13 mouse cellular contexts compared by ENCODE assay signal in genomic region chr12:111914031-111914430, GRCm38 (mm10). TPM values are rescaled to one million over a fixed set of nuclear protein-coding genes. Genes with fewer than 3 reads are reported as not detected.
DNase-seq lines count a peak whose midpoint lies in the region; ATAC-seq and TF ChIP-seq lines count a peak whose summit lies in the region.
"Had no signal": no experiment of that assay in that cellular context is flagged by ENCODE, and none has a peak within 500 bp of the region (broad histone marks: within the 10 kb centered on the region; RNA-seq: fewer than 3 reads in every experiment).

No protein-coding gene starts in this region.

- H3K4me2 ChIP-seq in heart, embryonic 12.5 days = no peak overlapping the region
- H3K4me2 ChIP-seq in lung, embryonic 14.5 days = no peak overlapping the region
- H3K4me2 ChIP-seq: forebrain, embryonic 12.5 days; hindbrain, embryonic 14.5 days had no signal

- H3K27ac ChIP-seq in heart, embryonic 12.5 days (ENCODE audit: poor library complexity, severe bottlenecking) = peak overlapping the region; percentile 16; the same call in 1 of the 2 replicates
- H3K27ac ChIP-seq in lung, embryonic 14.5 days (ENCODE audit: low read depth) = peak overlapping the region; percentile 71; the same call in 1 of the 2 replicates
- peak overlapping the region; percentile 44 for H3K27ac ChIP-seq in embryonic facial prominence, embryonic 10.5 days (replicated peaks)
- H3K27ac ChIP-seq: forebrain, embryonic 12.5 days; hindbrain, embryonic 14.5 days had no signal

- H3K36me3 ChIP-seq in heart, embryonic 12.5 days = no peaks in the 10 kb centered on the region
- no peaks in the 10 kb centered on the region for H3K36me3 ChIP-seq in lung, embryonic 14.5 days (ENCODE audit: insufficient read depth)
- no peaks in the 10 kb centered on the region for H3K36me3 ChIP-seq in embryonic facial prominence, embryonic 10.5 days (replicated peaks)
- H3K36me3 ChIP-seq: forebrain, embryonic 12.5 days had no signal

- 18% methylated on average over 3 of the region's 3 CpGs for WGBS in heart, embryonic 12.5 days
- 11% methylated on average over 3 of the region's 3 CpGs for WGBS in lung, embryonic 14.5 days
- WGBS in embryonic facial prominence, embryonic 10.5 days = 22% methylated on average over 3 of the region's 3 CpGs

- H3K9me3 ChIP-seq in heart, embryonic 12.5 days (replicated peaks) = no peaks in the 10 kb centered on the region
- no peaks in the 10 kb centered on the region for H3K9me3 ChIP-seq in lung, embryonic 14.5 days (ENCODE audit: low read depth, low read length)
- no peaks in the 10 kb centered on the region for H3K9me3 ChIP-seq in embryonic facial prominence, embryonic 10.5 days
- H3K9me3 ChIP-seq: forebrain, embryonic 12.5 days had no signal

- H3K27me3 ChIP-seq in heart, embryonic 12.5 days (replicated peaks) = peaks cover 6% of the 10 kb centered on the region; the same call in 1 of the 2 replicates
- no peaks in the 10 kb centered on the region for H3K27me3 ChIP-seq in lung, embryonic 14.5 days (ENCODE audit: insufficient read depth, low read length)
- peaks cover 19% of the 10 kb centered on the region for H3K27me3 ChIP-seq in embryonic facial prominence, embryonic 10.5 days (replicated peaks; ENCODE audit: low read depth, poor library complexity, severe bottlenecking)

- DNase-seq in heart, postnatal 25 days (ENCODE audit: low spot score) = no peak
- peak; percentile 62 for DNase-seq in lung, embryonic 14.5 days
- DNase-seq in lung, postnatal 4 days = no peak
- no peak for DNase-seq in embryonic facial prominence, embryonic 10.5 days (ENCODE audit: low spot score)
- peak; percentile 55 to 56 for DNase-seq in thymus, postnatal 10 days (ENCODE audit: low spot score in 2 of 2)
- DNase-seq in layer of hippocampus, postnatal 10 days (ENCODE audit: low spot score in 2 of 2) = no peak
- no peak for DNase-seq in cerebellum, adult 11-12 months
- DNase-seq: embryo, embryonic 11 days had no signal

- intact Hi-C loops in heart, postnatal 25 days (cut with DNase I) = no loop called here

- no peak for TF ChIP-seq CTCF in lung, embryonic 14.5 days (IDR thresholded peaks at IDR 0.05; ENCODE audit: low read depth)

- H3K9ac ChIP-seq in heart, embryonic 12.5 days = no peak overlapping the region
- H3K9ac ChIP-seq in lung, embryonic 14.5 days = no peak overlapping the region
- H3K9ac ChIP-seq: forebrain, embryonic 12.5 days; hindbrain, embryonic 14.5 days had no signal

- no peak for ATAC-seq in heart, embryonic 12.5 days (ENCODE audit: insufficient number of reproducible peaks, low FRiP score)
- ATAC-seq in lung, embryonic 14.5 days (ENCODE audit: insufficient read depth) = peak; percentile 50; the same call in 1 of the 2 replicates
- ATAC-seq: midbrain, embryonic 16.5 days had no signal

- H3K4me1 ChIP-seq in heart, embryonic 12.5 days (replicated peaks) = peaks cover 21% of the 10 kb centered on the region; the same call in 1 of the 2 replicates
- H3K4me1 ChIP-seq in lung, embryonic 14.5 days (ENCODE audit: insufficient read depth) = 0 out of 2 replicates have a peak, but pooled peaks cover 5% of the 10 kb centered on the region
- H3K4me1 ChIP-seq in embryonic facial prominence, embryonic 10.5 days = peaks cover 20% of the 10 kb centered on the region

- H3K4me3 ChIP-seq in heart, embryonic 12.5 days = no peak overlapping the region
- no peak overlapping the region for H3K4me3 ChIP-seq in lung, embryonic 14.5 days (ENCODE audit: low read depth, low read length)
- H3K4me3 ChIP-seq in embryonic facial prominence, embryonic 10.5 days = no peak overlapping the region
- H3K4me3 ChIP-seq: forebrain, embryonic 12.5 days had no signal

RNA-seq across cellular contexts. Expression of gene Ppp1r13b, which starts 6.1 kb away (rescaled TPM):
- 17.9 and 19.8 TPM in 2 replicates for polyA plus RNA-seq in heart, embryonic 12.5 days (2016; fragmentation: Nextera tagmentation; extraction: Ambion mirVana)
- total RNA-seq in heart, postnatal 25 days (2021) = 10 to 100 TPM; 17.4 to 19.1 TPM
- polyA plus RNA-seq in lung, embryonic 14.5 days (2014; fragmentation: Nextera tagmentation; extraction: Ambion mirVana) = 28.9 and 29.0 TPM in 2 replicates
- polyA plus RNA-seq in embryonic facial prominence, embryonic 10.5 days (2016; fragmentation: Nextera tagmentation; extraction: Ambion mirVana) = 4.1 and 5.1 TPM in 2 replicates
- 10 to 100 TPM; 66.3 to 69.1 TPM for total RNA-seq in layer of hippocampus, postnatal 10 days (2021)

RNA-seq across cellular contexts. Expression of gene Atp5mpl, which starts 52.7 kb away (rescaled TPM):
- 1,412 and 1,427 TPM in 2 replicates for polyA plus RNA-seq in heart, embryonic 12.5 days (2016; fragmentation: Nextera tagmentation; extraction: Ambion mirVana)
- 1,000 to 10,000 TPM; 1,393 to 1,435 TPM for total RNA-seq in heart, postnatal 25 days (2021)
- polyA plus RNA-seq in lung, embryonic 14.5 days (2014; fragmentation: Nextera tagmentation; extraction: Ambion mirVana) = 647 and 712 TPM in 2 replicates
- 580 and 594 TPM in 2 replicates for polyA plus RNA-seq in embryonic facial prominence, embryonic 10.5 days (2016; fragmentation: Nextera tagmentation; extraction: Ambion mirVana)
- 100 to 1,000 TPM; 458 to 498 TPM for total RNA-seq in layer of hippocampus, postnatal 10 days (2021)

RNA-seq across cellular contexts. Expression of gene Tdrd9, which starts 57.3 kb away (rescaled TPM):
- 0.14 and 0.37 TPM in 2 replicates for polyA plus RNA-seq in heart, embryonic 12.5 days (2016; fragmentation: Nextera tagmentation; extraction: Ambion mirVana)
- total RNA-seq in heart, postnatal 25 days (2021) = under 1 TPM; 0.08 to 0.13 TPM
- 0.15 and 0.18 TPM in 2 replicates for polyA plus RNA-seq in lung, embryonic 14.5 days (2014; fragmentation: Nextera tagmentation; extraction: Ambion mirVana)
- 1.0 and 1.1 TPM in 2 replicates for polyA plus RNA-seq in embryonic facial prominence, embryonic 10.5 days (2016; fragmentation: Nextera tagmentation; extraction: Ambion mirVana)
- total RNA-seq in layer of hippocampus, postnatal 10 days (2021) = under 1 TPM; 0.33 to 0.41 TPM
- total RNA-seq: liver, adult 2 months had no signal
- polyA plus RNA-seq: liver, adult 2 months had no signal

Comparison
In these comparisons a context has a peak if more than half of its experiments do, and no peak if none do; other contexts are left out.
1. DNase-seq: peak in lung, embryonic 14.5 days (single experiment) and thymus, postnatal 10 days (2 of 2); none in heart, postnatal 25 days (single experiment), lung, postnatal 4 days (0 of 2), embryonic facial prominence, embryonic 10.5 days (single experiment), layer of hippocampus, postnatal 10 days (0 of 2) and cerebellum, adult 11-12 months (single experiment).
2. H3K27ac ChIP-seq: peak in every context shown above with its lines; median percentile 71 in lung, embryonic 14.5 days; 44 in embryonic facial prominence, embryonic 10.5 days; 16 in heart, embryonic 12.5 days.